Mouse (Mus musculus) embryonic facial prominence, embryonic 14.5 days (tissue): ENCODE measurements around the gene Grb10. TPM values are rescaled to one million over a fixed set of nuclear protein-coding genes. Genes with fewer than 3 reads are reported as not detected.
A peak's percentile ranks its signal among the peaks of the same experiment; 100 is the strongest.

Experiments
- ATAC-seq: fragments of 200-750 bp; cut with Nextera tagmentation; 2 replicates; pipeline ENCODE4 v1.8.0; 2017; ENCODE audit warnings: low read depth, moderate number of reproducible peaks, moderate TSS enrichment
- DNase-seq: peaks from one replicate; pipeline ENCODE4 v3.0.0-alpha.2; 2015; ENCODE audit warnings: low spot score
- H3K27ac ChIP-seq: fragments of 300-500 bp; sonication (generic); replicated peaks from 2 replicates; pipeline ENCODE4 v1.5.1; 2014; ENCODE audit warnings: low read depth, mild to moderate bottlenecking, low read length, moderate library complexity
- H3K27me3 ChIP-seq: fragments of 300-500 bp; sonication (generic); replicated peaks from 2 replicates; pipeline ENCODE4 v1.6.1; 2014; ENCODE audit warnings: low read length; ENCODE audit not compliant: control insufficient read depth, insufficient read depth
- H3K36me3 ChIP-seq: fragments of 300-500 bp; sonication (generic); 2 replicates; pipeline ENCODE4 v1.6.1; 2014; ENCODE audit warnings: low read length, mixed read lengths; ENCODE audit not compliant: control insufficient read depth, insufficient read depth
- H3K4me1 ChIP-seq: fragments of 300-500 bp; sonication (generic); 2 replicates; pipeline ENCODE4 v1.6.1; 2014; ENCODE audit warnings: antibody characterized with exemption, low read length; ENCODE audit not compliant: control insufficient read depth, insufficient read depth
- H3K4me2 ChIP-seq: fragments of 300-500 bp; sonication (generic); 2 replicates; pipeline ENCODE4 v1.6.1; 2014; ENCODE audit warnings: low read depth, mild to moderate bottlenecking, low read length, moderate library complexity, mixed read lengths
- H3K4me3 ChIP-seq: fragments of 300-500 bp; sonication (generic); 2 replicates; pipeline ENCODE4 v1.5.1; 2014; ENCODE audit warnings: low read depth, mild to moderate bottlenecking, low read length
- H3K9ac ChIP-seq: fragments of 300-500 bp; sonication (generic); 2 replicates; pipeline ENCODE4 v1.6.1; 2014; ENCODE audit warnings: low read depth, mild to moderate bottlenecking, low read length, moderate library complexity, mixed read lengths
- H3K9me3 ChIP-seq: fragments of 300-500 bp; sonication (generic); 2 replicates; pipeline ENCODE4 v1.6.1; 2016; ENCODE audit warnings: low read length; ENCODE audit not compliant: control insufficient read depth
- whole genome bisulfite sequencing: fragments of 180-500 bp; shearing (Covaris S2); extraction: QIAGEN DNeasy Blood & Tissue Kit; methylation state at CpG from one replicate; pipeline ENCODE4 v1.1.7; 2014; 5-methylcytosine and 5-hydroxymethylcytosine counted together
- polyA plus RNA-seq: library from polyadenylated mRNA; unstranded; fragments of >200 nt; fragmentation: Nextera tagmentation; extraction: Ambion mirVana; gene quantifications from 2 replicates; pipeline ENCODE4 v1.2.1, GENCODE M21; 2014

Gene Grb10
- polyA plus RNA-seq, 1 experiment from 2014 or later: 250 TPM

GRCm38 (mm10) chr11:11973366-11974014, 65.0 kb downstream of the Grb10 start:
- no peaks in the 10 kb centered on the region for H3K27me3 ChIP-seq
- H3K4me1 ChIP-seq: no peaks in the 10 kb centered on the region
- H3K36me3 ChIP-seq: peaks cover 38% of the 10 kb centered on the region
- H3K4me3 ChIP-seq: no peak overlapping the region
- H3K9me3 ChIP-seq: peaks cover 14% of the 10 kb centered on the region
- no peak overlapping the region for H3K9ac ChIP-seq
- H3K27ac ChIP-seq: 0 out of 2 replicates have a peak overlapping the region, but pooled peaks have one; percentile 61
- 43% methylated on average over 8 of the region's 8 CpGs for WGBS
- DNase-seq: peak; percentile 94
- ATAC-seq: peak; percentile 86
- H3K4me2 ChIP-seq: no peak overlapping the region

- Histone ChIP-seq H3K4me3 (no peak overlapping the region), H3K36me3 (peaks cover 45% of the 10 kb centered on the region), H3K4me1 (no peaks in the 10 kb centered on the region), H3K27ac (peak overlapping the region; percentile 61), H3K27me3 (no peaks in the 10 kb centered on the region), H3K9me3 (peaks cover 14% of the 10 kb centered on the region), H3K4me2 (no peak overlapping the region), H3K9ac (no peak overlapping the region)
- 86% methylated on average over 6 of the region's 6 CpGs for WGBS
- ATAC-seq (no peak), DNase-seq (no peak)
Observed at GRCm38 (mm10) chr11:11972401-11973110, 65.9 kb downstream of the Grb10 start.

GRCm38 (mm10) chr11:11970246-11970645, 68.2 kb downstream of the Grb10 start:
- Histone ChIP-seq H3K9me3 (peaks cover 14% of the 10 kb centered on the region), H3K4me2 (no peak overlapping the region), H3K9ac (no peak overlapping the region), H3K27ac (no peak overlapping the region), H3K36me3 (peaks cover 62% of the 10 kb centered on the region), H3K4me1 (peaks cover 4% of the 10 kb centered on the region; the same call in 1 of the 2 replicates), H3K27me3 (no peaks in the 10 kb centered on the region), H3K4me3 (no peak overlapping the region)
- ATAC-seq (no peak), DNase-seq (no peak)
- WGBS: 90% methylated on average over 11 of the region's 11 CpGs

GRCm38 (mm10) chr11:11968830-11969229, 69.7 kb downstream of the Grb10 start:
- no peak overlapping the region for H3K4me2 ChIP-seq
- H3K4me1 ChIP-seq: peaks cover 4% of the 10 kb centered on the region; the same call in 1 of the 2 replicates
- WGBS: 35% methylated on average over 6 of the region's 6 CpGs
- no peak overlapping the region for H3K9ac ChIP-seq
- DNase-seq (peak; percentile 87), ATAC-seq (no peak; the same call in 1 of the 2 replicates)
- no peaks in the 10 kb centered on the region for H3K27me3 ChIP-seq
- H3K36me3 ChIP-seq: peaks cover 65% of the 10 kb centered on the region
- H3K9me3 ChIP-seq: peaks cover 14% of the 10 kb centered on the region
- no peak overlapping the region for H3K4me3 ChIP-seq
- peak overlapping the region; percentile 66 for H3K27ac ChIP-seq

GRCm38 (mm10) chr11:11967519-11967918, 71.0 kb downstream of the Grb10 start:
- H3K36me3 ChIP-seq: peaks cover 70% of the 10 kb centered on the region
- H3K4me3 ChIP-seq: no peak overlapping the region
- no peak overlapping the region for H3K9ac ChIP-seq
- H3K27ac ChIP-seq: 0 out of 2 replicates have a peak overlapping the region, but pooled peaks have one; percentile 66
- ATAC-seq (no peak), DNase-seq (no peak)
- WGBS: 89% methylated on average over 8 of the region's 8 CpGs
- peaks cover 14% of the 10 kb centered on the region for H3K4me1 ChIP-seq
- H3K9me3 ChIP-seq: peaks cover 14% of the 10 kb centered on the region
- no peaks in the 10 kb centered on the region for H3K27me3 ChIP-seq
- H3K4me2 ChIP-seq: no peak overlapping the region

GRCm38 (mm10) chr11:11966220-11966619, 72.3 kb downstream of the Grb10 start:
- DNase-seq: no peak
- Histone ChIP-seq H3K9me3 (peaks cover 5% of the 10 kb centered on the region), H3K9ac (no peak overlapping the region), H3K4me2 (no peak overlapping the region), H3K4me3 (no peak overlapping the region), H3K27ac (peak overlapping the region; percentile 6; the same call in 1 of the 2 replicates), H3K36me3 (peaks cover 59% of the 10 kb centered on the region), H3K4me1 (peaks cover 23% of the 10 kb centered on the region), H3K27me3 (no peaks in the 10 kb centered on the region)
- 78% methylated on average over 3 of the region's 3 CpGs for WGBS
- no peak for ATAC-seq

- no peak for ATAC-seq
- no peak for DNase-seq
- no peak overlapping the region for H3K9ac ChIP-seq
- peaks cover 29% of the 10 kb centered on the region for H3K4me1 ChIP-seq
- no peak overlapping the region for H3K4me2 ChIP-seq
- no peaks in the 10 kb centered on the region for H3K27me3 ChIP-seq
- peak overlapping the region; percentile 54 for H3K27ac ChIP-seq
- no peak overlapping the region for H3K4me3 ChIP-seq
- H3K36me3 ChIP-seq: peaks cover 60% of the 10 kb centered on the region
- no peaks in the 10 kb centered on the region for H3K9me3 ChIP-seq
- 61% methylated on average over 12 of the region's 12 CpGs for WGBS
Observed at GRCm38 (mm10) chr11:11965501-11966125, 72.9 kb downstream of the Grb10 start.

GRCm38 (mm10) chr11:11964729-11965128, 73.8 kb downstream of the Grb10 start:
- H3K9me3 ChIP-seq: no peaks in the 10 kb centered on the region
- H3K4me1 ChIP-seq: peaks cover 38% of the 10 kb centered on the region
- no peak overlapping the region for H3K4me3 ChIP-seq
- DNase-seq (no peak), ATAC-seq (no peak)
- H3K27me3 ChIP-seq: no peaks in the 10 kb centered on the region
- no peak overlapping the region for H3K4me2 ChIP-seq
- 0 out of 2 replicates have a peak overlapping the region, but pooled peaks have one; percentile 28 for H3K27ac ChIP-seq
- 89% methylated on average over 2 of the region's 2 CpGs for WGBS
- H3K36me3 ChIP-seq: peaks cover 52% of the 10 kb centered on the region
- H3K9ac ChIP-seq: no peak overlapping the region
